Mouse (Mus musculus) hindbrain, embryonic 16.5 days (tissue): ENCODE results near the gene Cd300ld5. TPM values are rescaled to one million over a fixed set of nuclear protein-coding genes. Genes with fewer than 3 reads are reported as not detected.
"Not testable (repeated sequence)": the region's sequence is repeated elsewhere in the genome, so short reads cannot be mapped to it uniquely, and the experiment has no call there.

Experiments used
- ATAC-seq: fragments of 200-750 bp; cut with Nextera tagmentation; 2 replicates; pipeline ENCODE4 v1.8.0; 2017; ENCODE audit warnings: moderate TSS enrichment, moderate library complexity
- H3K27ac ChIP-seq: fragments of 300-500 bp; sonication (generic); 2 replicates; pipeline ENCODE4 v1.5.1; 2014; ENCODE audit warnings: low read depth, mild to moderate bottlenecking, control low read depth, low read length, moderate library complexity
- H3K27me3 ChIP-seq: fragments of 300-500 bp; sonication (generic); replicated peaks from 2 replicates; pipeline ENCODE4 v1.6.1; 2014; ENCODE audit warnings: low read length; ENCODE audit not compliant: control insufficient read depth, insufficient read depth
- H3K36me3 ChIP-seq: fragments of 300-500 bp; sonication (generic); 2 replicates; pipeline ENCODE4 v1.6.1; 2014; ENCODE audit warnings: mild to moderate bottlenecking, low read length, moderate library complexity, mixed read lengths; ENCODE audit not compliant: control insufficient read depth, insufficient read depth
- H3K4me1 ChIP-seq: fragments of 300-500 bp; sonication (generic); 2 replicates; pipeline ENCODE4 v1.6.1; 2014; ENCODE audit warnings: low read depth, low read length; ENCODE audit not compliant: control insufficient read depth, insufficient read depth
- H3K4me2 ChIP-seq: fragments of 300-500 bp; sonication (generic); 2 replicates; pipeline ENCODE4 v1.6.1; 2014; ENCODE audit warnings: mild to moderate bottlenecking, low read length, control low read depth, moderate library complexity
- H3K4me3 ChIP-seq: fragments of 300-500 bp; sonication (generic); 2 replicates; pipeline ENCODE4 v1.5.1; 2014; ENCODE audit warnings: mild to moderate bottlenecking, low read length, control low read depth, moderate library complexity
- H3K9ac ChIP-seq: fragments of 300-500 bp; sonication (generic); 2 replicates; pipeline ENCODE4 v1.6.1; 2014; ENCODE audit warnings: low read depth, mild to moderate bottlenecking, control low read depth, low read length, moderate library complexity
- H3K9me3 ChIP-seq: fragments of 300-500 bp; sonication (generic); 2 replicates; pipeline ENCODE4 v1.6.1; 2014; ENCODE audit warnings: mild to moderate bottlenecking, low read length, moderate library complexity; ENCODE audit not compliant: control insufficient read depth
- WGBS: fragments of 180-500 bp; shearing (Covaris S2); extraction: QIAGEN DNeasy Blood & Tissue Kit; methylation state at CpG from one replicate; pipeline ENCODE4 v1.1.7; 2014; 5-methylcytosine and 5-hydroxymethylcytosine counted together
- polyA plus RNA-seq: library from polyadenylated mRNA; unstranded; fragments of >200 nt; fragmentation: Nextera tagmentation; extraction: Ambion mirVana; gene quantifications from 2 replicates; pipeline ENCODE4 v1.2.1, GENCODE M21; 2015

Gene Cd300ld5
- polyA plus RNA-seq, 1 experiment from 2014 or later = not detected

DNA sequence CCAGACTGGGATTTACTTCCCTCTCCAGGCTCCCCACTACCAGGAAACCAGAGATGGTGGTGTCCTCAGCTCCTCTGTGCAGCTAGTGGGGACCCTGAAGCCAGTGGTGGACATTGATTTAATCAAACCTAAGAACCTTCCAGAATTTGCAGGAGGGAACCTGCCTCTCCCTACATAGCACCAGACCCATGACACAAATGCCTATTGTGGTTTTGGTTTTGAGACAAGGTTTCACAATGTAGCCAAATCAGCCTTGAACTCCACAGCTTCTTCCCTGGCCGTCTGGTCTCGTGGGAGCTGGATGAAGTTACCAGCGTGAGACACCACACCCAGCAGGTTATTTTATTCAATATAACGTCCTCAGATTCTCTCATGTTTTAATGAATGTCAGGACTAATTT is 21.1 kb upstream of the Cd300ld5 start:
- H3K27me3 ChIP-seq = 0 out of 2 replicates have a peak, but pooled peaks cover 2% of the 10 kb centered on the region
- H3K9me3 ChIP-seq = no peaks in the 10 kb centered on the region
- ATAC-seq = no peak
- 83% methylated on average over 4 of the region's 4 CpGs for whole genome bisulfite sequencing
- H3K4me1 ChIP-seq = no peaks in the 10 kb centered on the region
- H3K4me3 ChIP-seq = no peak overlapping the region
- no peaks in the 10 kb centered on the region for H3K36me3 ChIP-seq
- no peak overlapping the region for H3K4me2 ChIP-seq
- no peak overlapping the region for H3K27ac ChIP-seq
- H3K9ac ChIP-seq = no peak overlapping the region

DNA sequence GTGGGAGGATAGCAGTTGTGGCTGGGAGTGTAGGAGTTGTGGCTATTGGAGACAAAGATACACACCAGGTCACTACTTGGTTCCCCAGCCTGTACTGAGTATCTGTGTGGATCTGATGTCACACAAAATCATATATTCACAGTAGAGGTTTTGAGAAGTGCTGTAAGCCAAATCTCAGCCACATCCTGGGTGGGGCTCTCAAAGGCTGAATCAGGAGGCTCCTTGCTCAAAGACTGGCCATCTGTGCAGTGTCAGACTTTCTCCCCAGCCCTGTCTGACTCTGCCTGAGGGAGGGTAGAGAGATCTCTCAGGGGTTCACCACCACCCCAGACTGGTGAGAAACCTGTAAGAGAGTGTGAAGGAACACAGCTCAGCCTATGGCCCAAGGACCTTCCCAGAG is 17.0 kb upstream of the Cd300ld5 start:
- Histone ChIP-seq H3K9me3 (no peaks in the 10 kb centered on the region), H3K4me1 (no peaks in the 10 kb centered on the region), H3K27ac (no peak overlapping the region), H3K27me3 (0 out of 2 replicates have a peak, but pooled peaks cover 2% of the 10 kb centered on the region), H3K4me3 (no peak overlapping the region), H3K4me2 (no peak overlapping the region), H3K36me3 (no peaks in the 10 kb centered on the region), H3K9ac (no peak overlapping the region)
- no peak for ATAC-seq

GRCm38 (mm10) chr11:115052991-115053390 is 15.4 kb upstream of the Cd300ld5 start:
- Histone ChIP-seq H3K4me2 (no peak overlapping the region), H3K4me1 (no peaks in the 10 kb centered on the region), H3K27me3 (no peaks in the 10 kb centered on the region), H3K9ac (no peak overlapping the region), H3K9me3 (no peaks in the 10 kb centered on the region), H3K36me3 (no peaks in the 10 kb centered on the region), H3K27ac (no peak overlapping the region), H3K4me3 (no peak overlapping the region)
- 88% methylated on average over 1 of the region's 1 CpGs for WGBS
- no peak for ATAC-seq

GRCm38 (mm10) chr11:115052206-115052605 is 14.6 kb upstream of the Cd300ld5 start:
- H3K9ac ChIP-seq = no peak overlapping the region
- no peaks in the 10 kb centered on the region for H3K27me3 ChIP-seq
- WGBS = 3% methylated on average over 9 of the region's 9 CpGs
- no peak overlapping the region for H3K4me3 ChIP-seq
- no peak overlapping the region for H3K27ac ChIP-seq
- ATAC-seq = no peak
- no peaks in the 10 kb centered on the region for H3K36me3 ChIP-seq
- no peaks in the 10 kb centered on the region for H3K9me3 ChIP-seq
- H3K4me2 ChIP-seq = no peak overlapping the region
- H3K4me1 ChIP-seq = no peaks in the 10 kb centered on the region

GRCm38 (mm10) chr11:115049282-115049895 is 11.8 kb upstream of the Cd300ld5 start:
- H3K4me1 ChIP-seq = no peaks in the 10 kb centered on the region
- ATAC-seq = no peak
- no peak overlapping the region for H3K9ac ChIP-seq
- WGBS = 44% methylated on average over 3 of the region's 3 CpGs
- H3K36me3 ChIP-seq = no peaks in the 10 kb centered on the region
- no peaks in the 10 kb centered on the region for H3K9me3 ChIP-seq
- H3K4me2 ChIP-seq = no peak overlapping the region
- H3K27me3 ChIP-seq = no peaks in the 10 kb centered on the region
- H3K27ac ChIP-seq = no peak overlapping the region
- H3K4me3 ChIP-seq = no peak overlapping the region

DNA sequence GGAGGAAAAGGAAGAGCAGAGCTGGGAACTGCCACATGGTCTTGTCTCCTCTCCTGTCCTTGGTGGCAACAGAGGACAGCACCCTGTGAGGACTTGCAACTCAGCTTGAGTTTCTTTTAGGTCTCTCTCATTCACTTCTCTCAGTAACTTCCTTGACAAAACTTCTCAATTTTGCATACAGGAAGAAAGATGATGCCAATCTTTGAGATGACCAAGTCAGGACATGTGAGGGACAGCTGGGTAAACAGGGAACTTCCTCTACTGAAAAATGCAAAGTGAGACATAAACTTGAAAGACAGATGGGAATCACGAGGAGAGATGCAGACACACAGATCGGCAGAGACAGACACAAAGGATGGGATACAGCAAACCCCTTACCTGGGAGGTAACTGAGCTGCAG is 10.7 kb upstream of the Cd300ld5 start, which contains the start of gene Cd300ld3:
TSS of gene Cd300ld3 (minus strand) at position 151 of the 400 bp plus-strand sequence.
- H3K36me3 ChIP-seq = no peaks in the 10 kb centered on the region
- no peak within 1 kb of the TSS for H3K4me3 ChIP-seq
- H3K27ac ChIP-seq = no peak within 1 kb of the TSS
- H3K9me3 ChIP-seq = no peaks in the 10 kb centered on the region
- ATAC-seq = no peak
- no peak within 1 kb of the TSS for H3K9ac ChIP-seq
- no peaks in the 10 kb centered on the region for H3K27me3 ChIP-seq
- 85% methylated on average over 2 of the region's 2 CpGs for WGBS
- H3K4me2 ChIP-seq = no peak within 1 kb of the TSS
- H3K4me1 ChIP-seq = no peaks in the 10 kb centered on the region

DNA sequence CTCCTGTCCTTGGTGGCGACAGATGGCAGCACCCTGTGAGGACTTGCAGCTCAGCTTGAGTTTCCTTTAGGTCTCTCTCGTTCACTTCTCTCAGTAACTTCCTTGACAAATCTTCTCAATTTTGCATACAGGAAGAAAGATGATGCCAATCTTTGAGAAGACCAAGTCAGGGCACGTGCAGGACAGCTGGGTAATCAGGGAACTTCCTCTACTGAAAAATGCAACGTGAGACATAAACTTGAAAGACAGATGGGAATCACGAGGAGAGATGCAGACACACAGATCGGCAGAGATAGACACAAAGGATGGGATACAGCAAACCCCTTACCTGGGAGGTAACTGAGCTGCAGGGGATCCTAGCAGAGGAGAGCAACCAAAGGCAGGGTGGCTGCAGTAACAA is 10.7 kb downstream of the Cd300ld5 start, which contains the start of gene Cd300ld4:
TSS of gene Cd300ld4 (minus strand) at position 101 of the 400 bp plus-strand sequence.
- ATAC-seq, H3K27me3 ChIP-seq, H3K4me3 ChIP-seq, H3K36me3 ChIP-seq, H3K9ac ChIP-seq, H3K9me3 ChIP-seq, H3K4me2 ChIP-seq, H3K27ac ChIP-seq, H3K4me1 ChIP-seq: not testable (repeated sequence)
- WGBS = no CpG with 5 or more reads among the region's 6 CpGs

DNA sequence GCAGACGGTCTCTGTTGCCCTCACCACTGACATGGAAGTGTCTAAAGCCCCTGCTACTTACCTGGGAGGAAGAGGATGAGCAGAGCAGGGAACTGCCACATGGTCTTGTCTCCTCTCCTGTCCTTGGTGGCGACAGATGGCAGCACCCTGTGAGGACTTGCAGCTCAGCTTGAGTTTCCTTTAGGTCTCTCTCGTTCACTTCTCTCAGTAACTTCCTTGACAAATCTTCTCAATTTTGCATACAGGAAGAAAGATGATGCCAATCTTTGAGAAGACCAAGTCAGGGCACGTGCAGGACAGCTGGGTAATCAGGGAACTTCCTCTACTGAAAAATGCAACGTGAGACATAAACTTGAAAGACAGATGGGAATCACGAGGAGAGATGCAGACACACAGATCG is 21.5 kb downstream of the Cd300ld5 start, which contains the start of gene Cd300ld2:
TSS of gene Cd300ld2 (minus strand) at position 101 of the 400 bp plus-strand sequence.
- not testable (repeated sequence) for H3K36me3 ChIP-seq, H3K9ac ChIP-seq, H3K27me3 ChIP-seq, H3K9me3 ChIP-seq, H3K4me2 ChIP-seq, H3K27ac ChIP-seq, H3K4me1 ChIP-seq, H3K4me3 ChIP-seq, ATAC-seq
- no CpG with 5 or more reads among the region's 7 CpGs for WGBS

GRCm38 (mm10) chr11:115004070-115004469 is 33.5 kb downstream of the Cd300ld5 start:
- H3K27ac ChIP-seq = no peak overlapping the region
- H3K27me3 ChIP-seq = no peaks in the 10 kb centered on the region
- H3K9me3 ChIP-seq = no peaks in the 10 kb centered on the region
- H3K36me3 ChIP-seq = no peaks in the 10 kb centered on the region
- ATAC-seq = no peak
- H3K9ac ChIP-seq = no peak overlapping the region
- H3K4me1 ChIP-seq = no peaks in the 10 kb centered on the region
- H3K4me2 ChIP-seq = no peak overlapping the region
- no peak overlapping the region for H3K4me3 ChIP-seq
- 85% methylated on average over 5 of the region's 5 CpGs for WGBS
